Mouse (Mus musculus) retina, postnatal 1 day (tissue): ENCODE measurements around the gene Pax5.

Source experiments
- DNase-seq: peaks from one replicate; pipeline ENCODE4 v3.0.0-alpha.2; 2012

The Pax5 gene

GRCm38 (mm10) chr4:44535646-44536045, 174.6 kb downstream of the Pax5 start:
- DNase-seq, result no peak

GRCm38 (mm10) chr4:44533286-44533685, 177.0 kb downstream of the Pax5 start:
- DNase-seq, result no peak

GRCm38 (mm10) chr4:44532731-44533130, 177.6 kb downstream of the Pax5 start:
- no peak for DNase-seq

GRCm38 (mm10) chr4:44525336-44525735, 185.0 kb downstream of the Pax5 start:
- no peak for DNase-seq

GRCm38 (mm10) chr4:44518923-44519322, 191.4 kb downstream of the Pax5 start:
- DNase-seq, result peak; percentile 94

- DNase-seq, result no peak
Observed at GRCm38 (mm10) chr4:44513981-44514380, 196.3 kb downstream of the Pax5 start.

GRCm38 (mm10) chr4:44511682-44512081, 198.6 kb downstream of the Pax5 start:
- DNase-seq, result peak; percentile 86

- DNase-seq, result peak; percentile 80
Observed at GRCm38 (mm10) chr4:44508386-44509226, 201.7 kb downstream of the Pax5 start.

- DNase-seq, result peak; percentile 46
Observed at GRCm38 (mm10) chr4:44507861-44508260, 202.4 kb downstream of the Pax5 start.

GRCm38 (mm10) chr4:44504998-44505397, 205.3 kb downstream of the Pax5 start:
- DNase-seq, result no peak

- DNase-seq, result peak; percentile 29
Observed at GRCm38 (mm10) chr4:44502196-44502867, 208.0 kb downstream of the Pax5 start.

GRCm38 (mm10) chr4:44498156-44498555, 212.1 kb downstream of the Pax5 start:
- no peak for DNase-seq

GRCm38 (mm10) chr4:44495836-44496235, 214.5 kb downstream of the Pax5 start:
- no peak for DNase-seq

GRCm38 (mm10) chr4:44493756-44494155, 216.5 kb downstream of the Pax5 start:
- DNase-seq, result no peak

- DNase-seq, result no peak
Observed at GRCm38 (mm10) chr4:44490872-44491271, 219.4 kb downstream of the Pax5 start.

- no peak for DNase-seq
Observed at GRCm38 (mm10) chr4:44488702-44489101, 221.6 kb downstream of the Pax5 start.

GRCm38 (mm10) chr4:44488219-44488618, 222.1 kb downstream of the Pax5 start:
- no peak for DNase-seq

- DNase-seq, result no peak
Observed at GRCm38 (mm10) chr4:44482851-44483250, 227.4 kb downstream of the Pax5 start.

GRCm38 (mm10) chr4:44479755-44480154, 230.5 kb downstream of the Pax5 start:
- DNase-seq, result no peak
